Mouse (Mus musculus): ENCODE results near the gene 2610318N02Rik. TPM values are rescaled to one million over a fixed set of nuclear protein-coding genes. Genes with fewer than 3 reads are reported as not detected.

Gene 2610318N02Rik
- polyA plus RNA-seq, 1 experiment from 2014 or later = 4.4 TPM

GRCm38 (mm10) chr16:17069511-17070443, 55.2 kb downstream of the 2610318N02Rik start, which contains the start of gene Ypel1:
Gene Ypel1, plus strand, starts transcription at chr16:17069696.
- TF ChIP-seq EP300 (optimal IDR thresholded peaks at IDR 0.05) (no peak), CTCF (IDR thresholded peaks at IDR 0.05; ENCODE audit: low read depth) (peak; percentile 61)
- Histone ChIP-seq H3K4me2 (replicated peaks; ENCODE audit: low read depth) (peak within 1 kb of the TSS; percentile 89), H3K4me1 (replicated peaks; ENCODE audit: control insufficient read depth, insufficient read depth) (no peaks in the 10 kb centered on the region), H3K4me3 (ENCODE audit: low read depth, low read length) (peak within 1 kb of the TSS; percentile 70), H3K9me3 (ENCODE audit: control insufficient read depth, low read length) (no peaks in the 10 kb centered on the region), H3K27ac (replicated peaks) (peak within 1 kb of the TSS; percentile 76), H3K36me3 (ENCODE audit: control insufficient read depth, insufficient read depth, low read length) (no peaks in the 10 kb centered on the region), H3K9ac (ENCODE audit: low read length) (peak within 1 kb of the TSS; percentile 68), H3K27me3 (ENCODE audit: control insufficient read depth, insufficient read depth, low read length) (no peaks in the 10 kb centered on the region)
- under 1% methylated on average over 74 of the region's 76 CpGs for whole genome bisulfite sequencing
- peak; percentile 94 for ATAC-seq (ENCODE audit: low FRiP score, low TSS enrichment)
- DNase-seq (ENCODE audit: low spot score) = peak; percentile 88

- no peaks in the 10 kb centered on the region for H3K9me3 ChIP-seq (ENCODE audit: control insufficient read depth, low read length)
- TF ChIP-seq EP300 (optimal IDR thresholded peaks at IDR 0.05) (no peak), CTCF (IDR thresholded peaks at IDR 0.05; ENCODE audit: low read depth) (no peak)
- WGBS = 75% methylated on average over 2 of the region's 2 CpGs
- no peak overlapping the region for H3K4me3 ChIP-seq (ENCODE audit: low read depth, low read length)
- no peaks in the 10 kb centered on the region for H3K27me3 ChIP-seq (ENCODE audit: control insufficient read depth, insufficient read depth, low read length)
- no peak overlapping the region for H3K4me2 ChIP-seq (replicated peaks; ENCODE audit: low read depth)
- H3K9ac ChIP-seq (ENCODE audit: low read length) = no peak overlapping the region
- no peak overlapping the region for H3K27ac ChIP-seq (replicated peaks)
- H3K36me3 ChIP-seq (ENCODE audit: control insufficient read depth, insufficient read depth, low read length) = no peaks in the 10 kb centered on the region
- DNase-seq (ENCODE audit: low spot score) = no peak
- H3K4me1 ChIP-seq (replicated peaks; ENCODE audit: control insufficient read depth, insufficient read depth) = no peaks in the 10 kb centered on the region
- no peak for ATAC-seq (ENCODE audit: low FRiP score, low TSS enrichment)
These were observed 57.4 kb downstream of the 2610318N02Rik start for GRCm38 (mm10) chr16:17067552-17067951.

MicroRNA genes within 50 kb of the gene (microRNA counts, 519-probe panel; counts per million panel counts)
- microRNA mmu-miR-130b (5,350 counts per million, percentile 62 among the panel's probes with 10 or more counts), microRNA mmu-miR-301b (not detected)

Small RNA genes lying within 50 kb of the gene (microRNA-seq; reads per million reads assigned to microRNA genes)
- gene Mir130b (2,644 reads per million, percentile 83 among the genes with 10 or more reads in this experiment), gene Mir301b (37.0 reads per million, percentile 32 among the genes with 10 or more reads in this experiment)

Other genes with a start within 250 kb of the 2610318N02Rik start
- 5.5 and 6.0 TPM in 2 replicates for gene Ppm1f, start 228.7 kb downstream of the 2610318N02Rik start, polyA plus RNA-seq (2015; fragmentation: Nextera tagmentation; extraction: Ambion mirVana)
- gene Mapk1, start 141.8 kb downstream of the 2610318N02Rik start, polyA plus RNA-seq (2015; fragmentation: Nextera tagmentation; extraction: Ambion mirVana) = 92.7 and 93.2 TPM in 2 replicates
- gene Ypel1, start 55.5 kb downstream of the 2610318N02Rik start, polyA plus RNA-seq (2015; fragmentation: Nextera tagmentation; extraction: Ambion mirVana) = 5.9 and 6.2 TPM in 2 replicates
- 61.5 and 72.4 TPM in 2 replicates for gene Ppil2, start 13.9 kb downstream of the 2610318N02Rik start, polyA plus RNA-seq (2015; fragmentation: Nextera tagmentation; extraction: Ambion mirVana)
- 170 and 176 TPM in 2 replicates for gene Sdf2l1, start 7.2 kb upstream of the 2610318N02Rik start, polyA plus RNA-seq (2015; fragmentation: Nextera tagmentation; extraction: Ambion mirVana)
- gene Ydjc, start 19.5 kb upstream of the 2610318N02Rik start, polyA plus RNA-seq (2015; fragmentation: Nextera tagmentation; extraction: Ambion mirVana) = 19.8 and 21.3 TPM in 2 replicates
- gene Ccdc116, start 22.1 kb upstream of the 2610318N02Rik start, polyA plus RNA-seq (2015; fragmentation: Nextera tagmentation; extraction: Ambion mirVana) = 1.8 and 2.1 TPM in 2 replicates
- 276 and 278 TPM in 2 replicates for gene Ube2l3, start 77.5 kb upstream of the 2610318N02Rik start, polyA plus RNA-seq (2015; fragmentation: Nextera tagmentation; extraction: Ambion mirVana)
- gene Rimbp3, start 83.4 kb upstream of the 2610318N02Rik start, polyA plus RNA-seq (2015; fragmentation: Nextera tagmentation; extraction: Ambion mirVana) = 0.18 TPM in 2 replicates
- gene Hic2, start 108.4 kb upstream of the 2610318N02Rik start, polyA plus RNA-seq (2015; fragmentation: Nextera tagmentation; extraction: Ambion mirVana) = 2.1 and 2.4 TPM in 2 replicates
- gene Tmem191c, start 150.9 kb upstream of the 2610318N02Rik start, polyA plus RNA-seq (2015; fragmentation: Nextera tagmentation; extraction: Ambion mirVana) = 8.8 and 10.6 TPM in 2 replicates
- gene Serpind1, start 206.2 kb upstream of the 2610318N02Rik start, polyA plus RNA-seq (2015; fragmentation: Nextera tagmentation; extraction: Ambion mirVana) = 0.41 and 0.96 TPM in 2 replicates